Mouse (Mus musculus) heart, postnatal 0 days (tissue): ENCODE measurements around the gene Fgd3.

ENCODE experiments used
- CTCF ChIP-seq: IDR thresholded peaks from 2 replicates; pipeline ENCODE4 v1.5.1; 2016; ENCODE audit warnings: antibody characterized with exemption, control low read depth, low read depth
- EP300 ChIP-seq: IDR thresholded peaks from 2 replicates; pipeline ENCODE4 v1.6.1; 2016; ENCODE audit warnings: antibody characterized with exemption, low read depth

GRCm38 (mm10) chr13:49260036-49260722, 59.9 kb downstream of the Fgd3 start:
- no peak for TF ChIP-seq CTCF
- no peak for TF ChIP-seq EP300
